Mouse (Mus musculus): Measurements from ENCODE around the gene Siva1. TPM values are rescaled to one million over a fixed set of nuclear protein-coding genes. Genes with fewer than 3 reads are reported as not detected.

Gene Siva1
- 17.7 to 24.8 TPM (median 20.3 TPM) in 4 replicates for total RNA-seq (2023; ENCODE audit: inconsistent age)

DNA sequence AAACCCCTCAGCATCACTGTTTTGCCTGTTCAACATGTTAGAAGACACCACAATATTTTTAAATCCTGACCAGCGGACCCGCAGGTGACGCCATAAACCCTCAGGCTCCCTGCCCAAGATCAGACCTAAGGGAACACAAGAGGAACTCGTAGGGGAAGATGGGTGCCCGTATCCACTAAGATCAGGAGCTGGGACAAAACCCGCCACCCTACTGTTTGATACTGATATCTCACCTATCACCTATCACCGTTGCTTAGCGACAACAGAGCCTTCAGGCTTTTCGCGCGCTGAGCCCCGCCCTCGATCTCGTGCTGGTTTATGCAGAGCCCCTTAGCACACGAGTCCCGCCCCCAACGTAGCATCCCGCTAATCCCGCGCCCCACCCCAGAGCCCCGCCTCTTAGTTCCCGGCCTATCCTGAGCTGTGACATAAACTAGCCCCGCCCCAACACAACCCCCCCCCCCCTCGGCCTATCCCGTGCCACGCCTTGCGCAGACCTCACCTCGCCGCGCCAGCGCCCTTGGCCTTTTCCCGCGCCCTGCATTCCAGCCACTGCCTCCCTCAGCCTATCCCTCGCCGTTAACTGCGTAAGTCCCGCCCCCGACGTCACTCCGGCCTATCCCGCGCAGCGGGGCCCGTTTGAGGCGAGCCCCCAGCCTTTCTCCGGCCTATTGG lies at the start of gene Siva1:
Gene Siva1 (plus strand): TSS at position 500 of the 675 bp plus-strand sequence.

GRCm38 (mm10) chr12:112619686-112620353 lies 24.7 kb upstream of the Siva1 start, which contains the start of gene Adssl1:
TSS of gene Adssl1 (plus strand) at chr12:112620045.

GRCm38 (mm10) chr12:112674132-112675011 lies 29.9 kb downstream of the Siva1 start, which contains the start of gene Akt1:
TSS of gene Akt1 (minus strand) at chr12:112674884.

GRCm38 (mm10) chr12:112678555-112679026 lies 34.1 kb downstream of the Siva1 start, which contains the start of gene Zbtb42:
TSS of gene Zbtb42 (plus strand) at chr12:112678828.

Other genes starting within 250 kb of the Siva1 start
- gene A530016L24Rik, start 155.2 kb upstream of the Siva1 start, total RNA-seq (2023; ENCODE audit: inconsistent age), result not detected in 4 replicates
- not detected in 4 replicates for gene Tmem179, start 127.9 kb upstream of the Siva1 start, total RNA-seq (2023; ENCODE audit: inconsistent age)
- gene Inf2, start 55.9 kb upstream of the Siva1 start, total RNA-seq (2023; ENCODE audit: inconsistent age), result 25.3 to 30.4 TPM (median 28.7 TPM) in 4 replicates
- gene Adssl1, start 24.6 kb upstream of the Siva1 start, total RNA-seq (2023; ENCODE audit: inconsistent age), result 5.1 to 9.4 TPM (median 8.5 TPM) in 4 replicates
- gene Akt1, start 30.2 kb downstream of the Siva1 start, total RNA-seq (2023; ENCODE audit: inconsistent age), result 83.3 to 111 TPM (median 97.0 TPM) in 4 replicates
- 1.2 to 2.7 TPM (median 1.9 TPM) in 4 replicates for gene Zbtb42, start 34.1 kb downstream of the Siva1 start, total RNA-seq (2023; ENCODE audit: inconsistent age)
- 8.0 to 12.0 TPM (median 9.0 TPM) in 4 replicates for gene Cep170b, start 75.8 kb downstream of the Siva1 start, total RNA-seq (2023; ENCODE audit: inconsistent age)
- 283 to 385 TPM (median 352 TPM) in 4 replicates for gene Pld4, start 116.0 kb downstream of the Siva1 start, total RNA-seq (2023; ENCODE audit: inconsistent age)
- gene Ahnak2, start 158.0 kb downstream of the Siva1 start, total RNA-seq (2023; ENCODE audit: inconsistent age), result 0.24 to 0.39 TPM (median 0.37 TPM) in 4 replicates
- 0.96 to 1.6 TPM (median 1.3 TPM) in 4 replicates for gene Clba1, start 164.3 kb downstream of the Siva1 start, total RNA-seq (2023; ENCODE audit: inconsistent age)
- gene Cdca4, start 184.7 kb downstream of the Siva1 start, total RNA-seq (2023; ENCODE audit: inconsistent age), result 28.4 to 31.4 TPM (median 29.8 TPM) in 4 replicates
- 75.2 to 80.8 TPM (median 78.1 TPM) in 4 replicates for gene Gpr132, start 223.5 kb downstream of the Siva1 start, total RNA-seq (2023; ENCODE audit: inconsistent age)